20 mouse cellular contexts compared by ENCODE assay signal in genomic region chr1:70725045-70725444, GRCm38 (mm10). TPM values are rescaled to one million over a fixed set of nuclear protein-coding genes. Genes with fewer than 3 reads are reported as not detected.
DNase-seq lines count a peak whose midpoint lies in the region; ATAC-seq and TF ChIP-seq lines count a peak whose summit lies in the region.
"Had no signal": no experiment of that assay in that cellular context is flagged by ENCODE, and none has a peak within 500 bp of the region (broad histone marks: within the 10 kb centered on the region; RNA-seq: fewer than 3 reads in every experiment).

No protein-coding gene starts in this region.

- no peaks in the 10 kb centered on the region for H3K9me3 ChIP-seq in forebrain, embryonic 16.5 days (ENCODE audit: control insufficient read depth, low read length)
- no peaks in the 10 kb centered on the region for H3K9me3 ChIP-seq in hindbrain, postnatal 0 days (ENCODE audit: low read length)
- no peaks in the 10 kb centered on the region for H3K9me3 ChIP-seq in neural tube, embryonic 14.5 days (ENCODE audit: control insufficient read depth, low read length)
- H3K9me3 ChIP-seq: embryonic facial prominence, embryonic 10.5 days; G1E; heart, embryonic 12.5 days; liver, embryonic 13.5 days; lung, embryonic 15.5 days had no signal

- H3K27ac ChIP-seq in left cerebral cortex, adult 2 months = peak overlapping the region; percentile 51; the same call in 1 of the 2 replicates
- H3K27ac ChIP-seq in forebrain, embryonic 16.5 days (ENCODE audit: low read length) = no peak overlapping the region
- no peak overlapping the region; the same call in 1 of the 2 replicates for H3K27ac ChIP-seq in hindbrain, postnatal 0 days
- no peak overlapping the region; the same call in 1 of the 2 replicates for H3K27ac ChIP-seq in neural tube, embryonic 14.5 days (ENCODE audit: low read depth, low read length)
- H3K27ac ChIP-seq: embryonic facial prominence, embryonic 10.5 days; liver, embryonic 13.5 days; lung, embryonic 15.5 days; macrophage had no signal

- no peaks in the 10 kb centered on the region for H3K36me3 ChIP-seq in forebrain, embryonic 16.5 days (ENCODE audit: control insufficient read depth, insufficient read depth)
- no peaks in the 10 kb centered on the region for H3K36me3 ChIP-seq in hindbrain, postnatal 0 days (ENCODE audit: insufficient read depth, low read length)
- no peaks in the 10 kb centered on the region for H3K36me3 ChIP-seq in neural tube, embryonic 14.5 days (ENCODE audit: control insufficient read depth, insufficient read depth, low read length)
- H3K36me3 ChIP-seq: embryonic facial prominence, embryonic 10.5 days; G1E; heart, embryonic 12.5 days; liver, embryonic 13.5 days; lung, embryonic 15.5 days had no signal

- DNase-seq in left cerebral cortex, adult 2 months (ENCODE audit: extremely low spot score in 1 of 2, low spot score in 2 of 2) = no peak
- no peak for DNase-seq in left cerebral cortex, postnatal 14 days (ENCODE audit: low spot score in 2 of 2)
- DNase-seq in hindbrain, postnatal 0 days (ENCODE audit: low spot score) = peak; percentile 51
- DNase-seq in liver = no peak
- DNase-seq in gastrocnemius, adult 8-10 months (ENCODE audit: low spot score in 2 of 2) = no peak
- DNase-seq: cerebellum, adult 11 months; spleen, adult 18-20 months; thymus, adult 18-20 months had no signal

- peaks cover 4% of the 10 kb centered on the region; the same call in 1 of the 2 replicates for H3K4me1 ChIP-seq in forebrain, embryonic 16.5 days (replicated peaks; ENCODE audit: control insufficient read depth, insufficient read depth, low read length)
- no peaks in the 10 kb centered on the region for H3K4me1 ChIP-seq in hindbrain, postnatal 0 days (ENCODE audit: insufficient read depth, low read length)
- no peaks in the 10 kb centered on the region for H3K4me1 ChIP-seq in neural tube, embryonic 14.5 days (ENCODE audit: control insufficient read depth, insufficient read depth, low read length)
- H3K4me1 ChIP-seq: embryonic facial prominence, embryonic 10.5 days; heart, embryonic 12.5 days; liver, embryonic 13.5 days; lung, embryonic 15.5 days had no signal

- ATAC-seq in forebrain, embryonic 16.5 days = no peak
- ATAC-seq in hindbrain, postnatal 0 days = no peak
- no peak for ATAC-seq in neural tube, embryonic 14.5 days (ENCODE audit: low read depth)

- no peaks in the 10 kb centered on the region for H3K27me3 ChIP-seq in forebrain, embryonic 16.5 days (replicated peaks; ENCODE audit: control insufficient read depth, insufficient read depth, low read length)
- H3K27me3 ChIP-seq in hindbrain, postnatal 0 days (ENCODE audit: insufficient read depth, low read length) = no peaks in the 10 kb centered on the region
- H3K27me3 ChIP-seq in neural tube, embryonic 14.5 days (ENCODE audit: control insufficient read depth, insufficient read depth, low read length) = no peaks in the 10 kb centered on the region
- H3K27me3 ChIP-seq: heart, embryonic 12.5 days; liver, embryonic 13.5 days; lung, embryonic 15.5 days had no signal

- peak; percentile 8; the same call in 1 of the 2 replicates for TF ChIP-seq CTCF in left cerebral cortex, adult 2 months (IDR thresholded peaks at IDR 0.05)
- TF ChIP-seq CTCF in hindbrain, postnatal 0 days (IDR thresholded peaks at IDR 0.05; ENCODE audit: low read depth) = peak; percentile 36

- peak overlapping the region; percentile 49 for H3K4me3 ChIP-seq in left cerebral cortex, adult 2 months
- peak overlapping the region; percentile 43; the same call in 1 of the 2 replicates for H3K4me3 ChIP-seq in forebrain, embryonic 16.5 days (replicated peaks; ENCODE audit: low read length)
- H3K4me3 ChIP-seq in hindbrain, postnatal 0 days (ENCODE audit: low read length) = peak overlapping the region; percentile 39
- H3K4me3 ChIP-seq in neural tube, embryonic 14.5 days (ENCODE audit: low read depth, low read length) = peak overlapping the region; percentile 29; the same call in 1 of the 2 replicates
- H3K4me3 ChIP-seq: embryonic facial prominence, embryonic 10.5 days; heart, embryonic 12.5 days; liver, embryonic 13.5 days; lung, embryonic 15.5 days had no signal

- no peak overlapping the region for H3K9ac ChIP-seq in forebrain, embryonic 16.5 days (replicated peaks; ENCODE audit: low read depth, low read length)
- peak overlapping the region; percentile 18; the same call in 1 of the 2 replicates for H3K9ac ChIP-seq in hindbrain, postnatal 0 days (replicated peaks; ENCODE audit: low read length)
- no peak overlapping the region; the same call in 1 of the 2 replicates for H3K9ac ChIP-seq in neural tube, embryonic 14.5 days (replicated peaks; ENCODE audit: low read depth, low read length)
- H3K9ac ChIP-seq: heart, embryonic 12.5 days; liver, embryonic 13.5 days; lung, embryonic 15.5 days had no signal

- WGBS in forebrain, embryonic 16.5 days = 48% methylated on average over 5 of the region's 5 CpGs
- 39% methylated on average over 5 of the region's 5 CpGs for WGBS in hindbrain, postnatal 0 days
- 44% methylated on average over 5 of the region's 5 CpGs for WGBS in neural tube, embryonic 14.5 days

- peak overlapping the region; percentile 65 for H3K4me2 ChIP-seq in forebrain, embryonic 16.5 days (ENCODE audit: low read length)
- peak overlapping the region; percentile 62 for H3K4me2 ChIP-seq in hindbrain, postnatal 0 days (ENCODE audit: low read depth, low read length)
- peak overlapping the region; percentile 51 for H3K4me2 ChIP-seq in neural tube, embryonic 14.5 days (ENCODE audit: low read depth, low read length)
- H3K4me2 ChIP-seq: heart, embryonic 12.5 days; liver, embryonic 13.5 days; lung, embryonic 15.5 days had no signal

- intact Hi-C loops in left cerebral cortex, adult 2 months (cut with DNase I) = loop anchor here (5.0 to 10.0 kb wide), 2 partner anchors 450 to 933 kb away; no protein-coding TSS in a partner anchor
- intact Hi-C loops in left cerebral cortex, postnatal 14 days (cut with DNase I) = no loop called here

RNA-seq across cellular contexts. Expression of gene Vwc2l, which starts 0.5 kb away (rescaled TPM):
- total RNA-seq in left cerebral cortex, adult 2 months (2021) = 10 to 100 TPM in 1 of 2 experiments, 1 to 10 TPM in 1; 9.5 to 11.3 TPM
- total RNA-seq in left cerebral cortex, postnatal 14 days (2021) = 10 to 100 TPM; 11.4 to 16.1 TPM
- 4.9 and 5.8 TPM in 2 replicates for polyA plus RNA-seq in forebrain, embryonic 16.5 days (2015; fragmentation: Nextera tagmentation; extraction: Ambion mirVana)
- 9.7 and 15.6 TPM in 2 replicates for total RNA-seq in hindbrain, postnatal 0 days (2014; rRNA removed)
- 7.1 TPM in 2 replicates for polyA plus RNA-seq in hindbrain, postnatal 0 days (2015; fragmentation: Nextera tagmentation; extraction: Ambion mirVana)
- polyA plus RNA-seq in neural tube, embryonic 14.5 days (2014; fragmentation: Nextera tagmentation; extraction: Ambion mirVana) = 9.7 and 12.7 TPM in 2 replicates
- not detected for total RNA-seq in gastrocnemius, adult 8-10 months (2022)
- total RNA-seq: gastrocnemius, postnatal 4 days; heart, postnatal 36 days had no signal
- polyA plus RNA-seq: G1E; heart, embryonic 12.5 days; kidney, embryonic 16.5 days; limb, embryonic 11.5 days; macrophage had no signal

Comparison
In these comparisons a context has a peak if more than half of its experiments do, and no peak if none do; other contexts are left out.
1. RNA of gene Vwc2l, which starts 0.5 kb away (total RNA-seq): 11.4 to 16.1 TPM in left cerebral cortex, postnatal 14 days, 9.7 to 15.6 TPM in hindbrain, postnatal 0 days and 9.5 to 11.3 TPM in left cerebral cortex, adult 2 months; not detected in gastrocnemius, adult 8-10 months; every median in the first group is over 10 times any median in the second.
2. Peak in every context shown above with its lines, with median percentiles within 50 percentile points of each other: H3K4me3 ChIP-seq and H3K4me2 ChIP-seq.